Mouse (Mus musculus): Measurements from ENCODE around the gene Lpin2.

Lpin2 gene

DNA sequence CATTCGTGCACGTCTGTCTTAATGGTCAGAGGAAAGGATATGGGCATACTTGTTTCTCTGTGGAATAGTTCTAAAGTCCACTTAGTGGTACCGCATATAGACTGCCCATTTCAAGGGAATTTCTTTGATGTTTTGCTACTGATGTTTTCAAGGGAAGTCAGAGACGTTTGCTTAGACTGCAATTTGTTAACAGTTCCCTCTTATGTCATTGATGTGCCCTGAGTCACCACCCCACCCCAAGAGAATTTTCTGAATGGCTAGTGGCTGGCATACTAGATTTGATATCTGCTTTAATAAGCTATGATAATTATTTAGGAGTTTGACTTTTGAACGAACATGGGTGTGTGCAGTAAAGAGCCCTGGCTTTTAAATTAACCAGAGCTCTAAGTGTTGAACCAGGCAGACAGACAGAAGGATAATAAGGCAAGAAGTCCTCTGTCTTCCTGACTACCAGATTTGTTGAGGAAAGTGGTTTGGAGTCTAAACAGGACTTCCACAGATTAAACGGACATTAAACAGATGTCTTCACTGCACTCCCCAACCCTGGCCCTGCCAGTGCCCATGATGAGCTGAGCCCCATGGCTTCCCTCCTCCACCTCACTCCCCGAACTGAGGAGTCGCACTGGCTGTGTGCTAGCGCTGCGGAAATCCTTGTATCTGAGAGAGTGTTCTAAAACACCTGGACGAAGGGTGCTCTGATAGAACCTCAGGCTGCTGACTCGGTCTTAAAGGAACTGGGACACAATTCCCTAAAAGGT is 24.0 kb downstream of the Lpin2 start:
- no peaks in the 10 kb centered on the region for H3K27me3 ChIP-seq (ENCODE audit: control insufficient read depth, insufficient read depth, low read length, poor library complexity, severe bottlenecking)
- H3K36me3 ChIP-seq (ENCODE audit: control insufficient read depth, insufficient read depth, low read length, poor library complexity, severe bottlenecking): no peaks in the 10 kb centered on the region
- no peak for DNase-seq (ENCODE audit: low read depth, low spot score)

DNA sequence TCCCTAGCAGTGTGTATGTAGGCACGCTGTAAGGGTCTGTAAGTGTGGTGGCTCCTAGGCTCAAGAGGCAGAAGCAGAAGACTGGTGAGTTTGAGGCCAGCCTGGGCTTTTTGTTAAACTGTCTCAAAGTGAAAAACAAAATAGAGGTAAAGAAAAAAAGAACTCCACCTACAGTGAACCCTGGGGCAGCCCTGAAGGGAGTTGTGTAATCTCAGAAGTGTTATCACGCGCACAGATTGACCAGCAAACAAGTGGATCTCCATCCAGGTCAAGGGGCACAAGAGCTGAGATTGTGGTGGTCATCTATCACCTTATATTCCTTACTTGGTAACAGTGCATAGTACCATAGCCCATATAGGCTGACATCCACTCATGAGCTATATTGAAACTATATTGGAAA is 24.9 kb downstream of the Lpin2 start:
- H3K36me3 ChIP-seq (ENCODE audit: control insufficient read depth, insufficient read depth, low read length, poor library complexity, severe bottlenecking): no peaks in the 10 kb centered on the region
- no peaks in the 10 kb centered on the region for H3K27me3 ChIP-seq (ENCODE audit: control insufficient read depth, insufficient read depth, low read length, poor library complexity, severe bottlenecking)
- no peak for DNase-seq (ENCODE audit: low read depth, low spot score)

DNA sequence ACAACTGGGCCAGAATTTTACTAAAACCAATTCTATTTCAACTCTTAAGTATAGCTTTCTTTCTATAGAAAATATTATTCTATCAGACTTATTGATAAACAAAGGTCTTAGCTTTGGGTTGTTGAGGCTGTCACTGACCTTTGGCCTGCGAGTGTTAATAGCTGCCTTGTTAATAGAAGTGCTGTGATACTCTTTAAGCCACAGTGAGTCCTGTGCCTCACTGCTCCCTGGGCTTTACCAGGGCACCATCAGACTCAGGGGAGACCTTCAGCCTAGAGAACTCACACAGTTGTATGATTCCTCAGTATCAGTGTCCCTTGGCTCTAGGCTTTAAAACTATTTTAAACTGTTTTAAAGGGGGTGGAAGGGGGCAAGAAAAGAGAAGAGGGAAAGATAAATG is 26.0 kb downstream of the Lpin2 start:
- Histone ChIP-seq H3K27me3 (ENCODE audit: control insufficient read depth, insufficient read depth, low read length, poor library complexity, severe bottlenecking) (no peaks in the 10 kb centered on the region), H3K36me3 (ENCODE audit: control insufficient read depth, insufficient read depth, low read length, poor library complexity, severe bottlenecking) (no peaks in the 10 kb centered on the region)
- DNase-seq (ENCODE audit: low read depth, low spot score): no peak

- Histone ChIP-seq H3K27me3 (ENCODE audit: control insufficient read depth, insufficient read depth, low read length, poor library complexity, severe bottlenecking) (no peaks in the 10 kb centered on the region), H3K36me3 (ENCODE audit: control insufficient read depth, insufficient read depth, low read length, poor library complexity, severe bottlenecking) (no peaks in the 10 kb centered on the region)
- no peak for DNase-seq (ENCODE audit: low read depth, low spot score)
These were observed 26.6 kb downstream of the Lpin2 start for GRCm38 (mm10) chr17:71208921-71209320.

DNA sequence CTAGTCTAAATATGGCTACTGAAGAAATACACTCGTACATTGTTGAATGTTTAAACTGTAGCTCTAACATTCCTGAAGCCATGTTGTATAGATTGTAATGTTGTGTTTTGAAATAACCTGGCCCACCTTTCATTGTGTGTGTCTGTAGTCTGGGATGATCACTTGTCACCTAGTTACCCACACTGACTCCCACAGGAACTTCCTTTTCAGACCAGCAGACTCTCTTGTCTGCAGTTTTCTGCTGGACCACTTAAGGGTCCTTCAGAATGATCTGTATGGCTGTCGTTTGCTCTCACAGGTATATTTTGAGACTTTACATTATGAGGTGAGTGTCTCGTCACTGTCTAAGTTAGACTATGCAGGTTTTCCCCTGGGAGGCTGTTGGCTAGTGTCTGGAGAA is 27.6 kb downstream of the Lpin2 start:
- Histone ChIP-seq H3K27me3 (ENCODE audit: control insufficient read depth, insufficient read depth, low read length, poor library complexity, severe bottlenecking) (no peaks in the 10 kb centered on the region), H3K36me3 (ENCODE audit: control insufficient read depth, insufficient read depth, low read length, poor library complexity, severe bottlenecking) (no peaks in the 10 kb centered on the region)
- no peak for DNase-seq (ENCODE audit: low read depth, low spot score)

DNA sequence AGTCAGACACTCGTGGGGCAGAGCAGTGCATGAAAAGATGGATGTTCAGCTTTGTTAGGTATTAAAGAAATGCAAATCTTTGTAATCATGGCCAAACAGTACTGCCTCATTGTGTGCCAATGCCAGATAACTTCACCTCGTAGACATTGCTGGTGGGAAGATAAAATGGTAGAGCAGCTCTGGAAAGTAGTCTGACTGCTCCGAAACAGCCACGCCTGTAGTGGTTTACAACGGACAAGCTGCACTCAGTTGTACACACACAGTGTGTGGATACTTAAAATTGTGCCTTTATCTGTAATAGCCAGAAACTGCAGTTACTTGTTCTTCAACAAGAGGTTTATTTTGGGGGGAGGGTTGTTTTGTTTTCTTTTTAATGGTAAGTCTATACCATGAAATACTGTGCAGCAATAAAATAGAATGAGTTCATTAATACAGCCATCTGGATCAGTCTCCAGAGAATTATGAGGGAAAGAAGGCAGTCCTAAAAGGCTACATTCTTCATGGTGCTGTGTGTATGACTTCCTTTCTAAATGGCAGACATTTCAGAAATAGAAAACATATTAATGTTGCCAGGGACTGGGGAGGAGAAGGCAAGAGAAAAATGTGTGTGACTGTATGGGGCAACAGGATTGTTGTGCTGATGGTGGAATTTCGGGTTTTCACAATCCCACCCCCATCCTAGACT is 29.7 kb downstream of the Lpin2 start:
- Histone ChIP-seq H3K27me3 (ENCODE audit: control insufficient read depth, insufficient read depth, low read length, poor library complexity, severe bottlenecking) (no peaks in the 10 kb centered on the region), H3K36me3 (ENCODE audit: control insufficient read depth, insufficient read depth, low read length, poor library complexity, severe bottlenecking) (no peaks in the 10 kb centered on the region)
- no peak for DNase-seq (ENCODE audit: low read depth, low spot score)

GRCm38 (mm10) chr17:71213666-71214065 is 31.3 kb downstream of the Lpin2 start:
- no peak for DNase-seq (ENCODE audit: low read depth, low spot score)
- H3K36me3 ChIP-seq (ENCODE audit: control insufficient read depth, insufficient read depth, low read length, poor library complexity, severe bottlenecking): 0 out of 2 replicates have a peak, but pooled peaks cover 2% of the 10 kb centered on the region
- no peaks in the 10 kb centered on the region for H3K27me3 ChIP-seq (ENCODE audit: control insufficient read depth, insufficient read depth, low read length, poor library complexity, severe bottlenecking)

GRCm38 (mm10) chr17:71214514-71215240 is 32.3 kb downstream of the Lpin2 start:
- 0 out of 2 replicates have a peak, but pooled peaks cover 2% of the 10 kb centered on the region for H3K36me3 ChIP-seq (ENCODE audit: control insufficient read depth, insufficient read depth, low read length, poor library complexity, severe bottlenecking)
- DNase-seq (ENCODE audit: low read depth, low spot score): no peak
- no peaks in the 10 kb centered on the region for H3K27me3 ChIP-seq (ENCODE audit: control insufficient read depth, insufficient read depth, low read length, poor library complexity, severe bottlenecking)

GRCm38 (mm10) chr17:71215241-71215839 is 33.0 kb downstream of the Lpin2 start:
- H3K36me3 ChIP-seq (ENCODE audit: control insufficient read depth, insufficient read depth, low read length, poor library complexity, severe bottlenecking): 0 out of 2 replicates have a peak, but pooled peaks cover 2% of the 10 kb centered on the region
- peak; percentile 58 for DNase-seq (ENCODE audit: low read depth, low spot score)
- H3K27me3 ChIP-seq (ENCODE audit: control insufficient read depth, insufficient read depth, low read length, poor library complexity, severe bottlenecking): no peaks in the 10 kb centered on the region

- no peaks in the 10 kb centered on the region for H3K27me3 ChIP-seq (ENCODE audit: control insufficient read depth, insufficient read depth, low read length, poor library complexity, severe bottlenecking)
- 0 out of 2 replicates have a peak, but pooled peaks cover 2% of the 10 kb centered on the region for H3K36me3 ChIP-seq (ENCODE audit: control insufficient read depth, insufficient read depth, low read length, poor library complexity, severe bottlenecking)
- DNase-seq (ENCODE audit: low read depth, low spot score): no peak
These were observed 33.9 kb downstream of the Lpin2 start for GRCm38 (mm10) chr17:71216263-71216662.

DNA sequence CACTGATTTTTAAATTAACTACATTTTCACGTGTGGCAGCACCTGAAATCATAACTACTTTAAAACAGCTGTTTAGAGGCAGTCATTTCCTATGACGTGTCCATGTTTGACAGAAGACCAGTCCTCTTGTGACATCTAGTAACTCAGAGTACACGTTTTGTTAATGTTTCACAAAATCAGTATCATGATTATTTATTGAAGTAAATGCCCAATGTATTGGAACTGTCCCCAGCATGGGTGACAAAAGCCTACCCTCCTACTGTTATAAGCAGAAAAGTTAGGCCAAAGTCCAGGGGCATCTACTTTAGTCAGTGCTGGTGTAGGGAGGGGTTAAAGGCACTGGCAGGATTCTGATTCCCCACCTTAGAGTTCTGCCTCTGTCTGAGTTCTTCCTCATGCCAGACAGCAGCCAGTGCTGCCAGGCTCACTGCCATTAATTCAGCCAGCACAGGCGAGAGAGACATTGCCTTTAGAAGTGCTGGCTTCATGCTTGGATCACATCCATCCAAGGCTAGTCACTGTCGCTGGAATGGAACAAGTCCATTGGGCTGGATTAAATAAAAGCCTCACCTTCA is 34.8 kb downstream of the Lpin2 start:
- H3K27me3 ChIP-seq (ENCODE audit: control insufficient read depth, insufficient read depth, low read length, poor library complexity, severe bottlenecking): no peaks in the 10 kb centered on the region
- H3K36me3 ChIP-seq (ENCODE audit: control insufficient read depth, insufficient read depth, low read length, poor library complexity, severe bottlenecking): 0 out of 2 replicates have a peak, but pooled peaks cover 2% of the 10 kb centered on the region
- no peak for DNase-seq (ENCODE audit: low read depth, low spot score)

DNA sequence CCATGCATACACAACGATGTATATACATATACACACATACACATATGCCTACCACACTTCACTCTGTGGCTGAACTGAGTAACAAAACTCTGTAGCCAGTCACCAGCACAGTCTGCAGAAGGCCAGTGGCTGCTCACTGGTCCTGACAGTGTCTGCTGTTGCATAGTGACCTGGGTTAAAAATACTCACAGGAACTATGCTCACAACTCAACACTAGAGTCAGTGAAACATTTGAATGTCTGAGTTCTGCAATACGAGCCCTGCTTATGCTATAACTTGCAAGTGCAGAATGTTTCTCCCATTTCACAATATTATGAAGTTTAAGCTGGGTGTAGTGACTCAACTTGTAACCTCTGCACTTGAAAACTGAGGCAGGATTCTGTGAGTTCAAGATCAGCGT is 39.0 kb downstream of the Lpin2 start:
- H3K36me3 ChIP-seq (ENCODE audit: control insufficient read depth, insufficient read depth, low read length, poor library complexity, severe bottlenecking): 0 out of 2 replicates have a peak, but pooled peaks cover 2% of the 10 kb centered on the region

GRCm38 (mm10) chr17:71223676-71224075 is 41.3 kb downstream of the Lpin2 start:
- DNase-seq (ENCODE audit: low read depth, low spot score): peak; percentile 59
- Histone ChIP-seq H3K27me3 (ENCODE audit: control insufficient read depth, insufficient read depth, low read length, poor library complexity, severe bottlenecking) (no peaks in the 10 kb centered on the region), H3K36me3 (ENCODE audit: control insufficient read depth, insufficient read depth, low read length, poor library complexity, severe bottlenecking) (0 out of 2 replicates have a peak, but pooled peaks cover 1% of the 10 kb centered on the region)

More for the DNA sequence above, 39.0 kb downstream of the Lpin2 start:
- H3K27me3 ChIP-seq (ENCODE audit: control insufficient read depth, insufficient read depth, low read length, poor library complexity, severe bottlenecking): no peaks in the 10 kb centered on the region
- peak; percentile 47 for DNase-seq (ENCODE audit: low read depth, low spot score)

- H3K36me3 ChIP-seq (ENCODE audit: control insufficient read depth, insufficient read depth, low read length, poor library complexity, severe bottlenecking): 0 out of 2 replicates have a peak, but pooled peaks cover 1% of the 10 kb centered on the region
- DNase-seq (ENCODE audit: low read depth, low spot score): peak; percentile 74
- no peaks in the 10 kb centered on the region for H3K27me3 ChIP-seq (ENCODE audit: control insufficient read depth, insufficient read depth, low read length, poor library complexity, severe bottlenecking)
These were observed 42.2 kb downstream of the Lpin2 start for GRCm38 (mm10) chr17:71224521-71224920.
